Comparison of ENCODE assay signal across 7 mouse cellular contexts in genomic region chr14:75284193-75284915, GRCm38 (mm10). TPM values are rescaled to one million over a fixed set of nuclear protein-coding genes. Genes with fewer than 3 reads are reported as not detected.
DNase-seq lines count a peak whose midpoint lies in the region; ATAC-seq lines count a peak whose summit lies in the region.

Gene Zc3h13 (plus strand): TSS chr14:75284373.

- peak within 1 kb of the TSS; percentile 84 for H3K27ac ChIP-seq in embryonic facial prominence, embryonic 12.5 days
- H3K27ac ChIP-seq in limb, embryonic 11.5 days (replicated peaks; ENCODE audit: low read depth, low read length), result peak within 1 kb of the TSS; percentile 23; the same call in 1 of the 2 replicates
- peak within 1 kb of the TSS; percentile 84 for H3K27ac ChIP-seq in midbrain, embryonic 14.5 days (replicated peaks; ENCODE audit: low read depth, low read length)

- ATAC-seq in embryonic facial prominence, embryonic 12.5 days (ENCODE audit: insufficient number of reproducible peaks, insufficient read depth, low FRiP score, low TSS enrichment), result peak; percentile 93
- ATAC-seq in limb, embryonic 11.5 days (ENCODE audit: insufficient number of reproducible peaks, low FRiP score, low TSS enrichment, low read depth), result peak; percentile 98
- peak; percentile 99 for ATAC-seq in midbrain, embryonic 14.5 days (ENCODE audit: low FRiP score, low TSS enrichment)

- no peaks in the 10 kb centered on the region for H3K9me3 ChIP-seq in embryonic facial prominence, embryonic 12.5 days
- no peaks in the 10 kb centered on the region for H3K9me3 ChIP-seq in limb, embryonic 11.5 days (ENCODE audit: control insufficient read depth, low read length)
- H3K9me3 ChIP-seq in midbrain, embryonic 14.5 days (ENCODE audit: control insufficient read depth, low read length), result no peaks in the 10 kb centered on the region

- H3K4me3 ChIP-seq in embryonic facial prominence, embryonic 12.5 days, result peak within 1 kb of the TSS; percentile 90
- H3K4me3 ChIP-seq in limb, embryonic 11.5 days (ENCODE audit: low read depth, low read length), result peak within 1 kb of the TSS; percentile 99
- peak within 1 kb of the TSS; percentile 100 for H3K4me3 ChIP-seq in midbrain, embryonic 14.5 days (replicated peaks; ENCODE audit: low read depth, low read length)

- peak within 1 kb of the TSS; percentile 84 for H3K4me2 ChIP-seq in embryonic facial prominence, embryonic 12.5 days (replicated peaks)
- peak within 1 kb of the TSS; percentile 76 for H3K4me2 ChIP-seq in limb, embryonic 11.5 days (ENCODE audit: low read depth, severe bottlenecking)
- H3K4me2 ChIP-seq in midbrain, embryonic 14.5 days (ENCODE audit: low read length), result peak within 1 kb of the TSS; percentile 84

- no peaks in the 10 kb centered on the region for H3K27me3 ChIP-seq in embryonic facial prominence, embryonic 12.5 days
- no peaks in the 10 kb centered on the region for H3K27me3 ChIP-seq in limb, embryonic 11.5 days (ENCODE audit: control insufficient read depth, insufficient read depth, low read length)
- no peaks in the 10 kb centered on the region for H3K27me3 ChIP-seq in midbrain, embryonic 14.5 days (ENCODE audit: control insufficient read depth, insufficient read depth, low read length)

- WGBS in embryonic facial prominence, embryonic 12.5 days, result under 1% methylated on average over 61 of the region's 61 CpGs
- WGBS in limb, embryonic 11.5 days, result under 1% methylated on average over 61 of the region's 61 CpGs
- WGBS in midbrain, embryonic 14.5 days, result under 1% methylated on average over 61 of the region's 61 CpGs

- peak within 1 kb of the TSS; percentile 87 for H3K9ac ChIP-seq in embryonic facial prominence, embryonic 12.5 days
- H3K9ac ChIP-seq in limb, embryonic 11.5 days (ENCODE audit: low read length), result peak within 1 kb of the TSS; percentile 92
- peak within 1 kb of the TSS; percentile 93 for H3K9ac ChIP-seq in midbrain, embryonic 14.5 days (replicated peaks; ENCODE audit: low read length)

- peak; percentile 96 for DNase-seq in adrenal gland, postnatal 25 days
- DNase-seq in heart, adult 11 months, result peak; percentile 99
- DNase-seq in kidney, adult 18-20 months, result peak; percentile 95
- peak; percentile 98 for DNase-seq in limb, embryonic 11.5 days (ENCODE audit: low spot score)
- peak; percentile 97 for DNase-seq in midbrain, embryonic 14.5 days
- DNase-seq in spleen, adult 18-20 months, result peak; percentile 91 to 98

- peaks cover 10% of the 10 kb centered on the region; the same call in 1 of the 2 replicates for H3K4me1 ChIP-seq in embryonic facial prominence, embryonic 12.5 days
- 0 out of 2 replicates have a peak, but pooled peaks cover 2% of the 10 kb centered on the region for H3K4me1 ChIP-seq in limb, embryonic 11.5 days (ENCODE audit: control insufficient read depth, insufficient read depth, low read length)
- H3K4me1 ChIP-seq in midbrain, embryonic 14.5 days (ENCODE audit: control insufficient read depth, insufficient read depth, low read length), result peaks cover 16% of the 10 kb centered on the region; the same call in 1 of the 2 replicates

- H3K36me3 ChIP-seq in embryonic facial prominence, embryonic 12.5 days, result no peaks in the 10 kb centered on the region
- no peaks in the 10 kb centered on the region for H3K36me3 ChIP-seq in limb, embryonic 11.5 days (ENCODE audit: control insufficient read depth, insufficient read depth, low read length)
- H3K36me3 ChIP-seq in midbrain, embryonic 14.5 days (ENCODE audit: control insufficient read depth, insufficient read depth, low read length), result no peaks in the 10 kb centered on the region

RNA-seq across cellular contexts. Expression of gene Zc3h13, which starts in this region (rescaled TPM):
- 24.9 and 36.6 TPM in 2 replicates for total RNA-seq in adrenal gland, postnatal 25 days (2021)
- polyA plus RNA-seq in embryonic facial prominence, embryonic 12.5 days (2016; fragmentation: Nextera tagmentation; extraction: Ambion mirVana), result 37.5 and 39.1 TPM in 2 replicates
- polyA plus RNA-seq in limb, embryonic 11.5 days (2014; fragmentation: Nextera tagmentation; extraction: Ambion mirVana), result 31.1 and 38.1 TPM in 2 replicates
- 34.5 and 40.1 TPM in 2 replicates for polyA plus RNA-seq in midbrain, embryonic 14.5 days (2014; fragmentation: Nextera tagmentation; extraction: Ambion mirVana)

Comparison
In these comparisons a context has a peak if more than half of its experiments do, and no peak if none do; other contexts are left out.
1. Peak in every context shown above with its lines: DNase-seq, ATAC-seq, H3K4me3 ChIP-seq and H3K27ac ChIP-seq.
2. H3K27ac ChIP-seq: peak in every context shown above with its lines; median percentile 84 in embryonic facial prominence, embryonic 12.5 days; 84 in midbrain, embryonic 14.5 days; 23 in limb, embryonic 11.5 days.